Mouse (Mus musculus): ENCODE data around the gene Mdm2. TPM values are rescaled to one million over a fixed set of nuclear protein-coding genes. Genes with fewer than 3 reads are reported as not detected.

The Mdm2 gene
- polyA plus RNA-seq, 1 experiment from 2014 or later = 71.1 TPM

GRCm38 (mm10) chr10:117665376-117666275, 44.9 kb downstream of the Mdm2 start:
- no peaks in the 10 kb centered on the region for H3K9me3 ChIP-seq (ENCODE audit: control insufficient read depth, low read length)
- H3K4me3 ChIP-seq (replicated peaks; ENCODE audit: low read length) = no peak overlapping the region
- H3K9ac ChIP-seq (replicated peaks; ENCODE audit: low read depth, low read length) = no peak overlapping the region
- 65% methylated on average over 9 of the region's 9 CpGs for WGBS
- ATAC-seq = no peak
- no peaks in the 10 kb centered on the region for H3K36me3 ChIP-seq (ENCODE audit: control insufficient read depth, insufficient read depth)
- no peak overlapping the region for H3K27ac ChIP-seq (ENCODE audit: low read length)
- no peak overlapping the region for H3K4me2 ChIP-seq (ENCODE audit: low read length)
- 0 out of 2 replicates have a peak, but pooled peaks cover 2% of the 10 kb centered on the region for H3K4me1 ChIP-seq (replicated peaks; ENCODE audit: control insufficient read depth, insufficient read depth, low read length)
- H3K27me3 ChIP-seq (replicated peaks; ENCODE audit: control insufficient read depth, insufficient read depth, low read length) = no peaks in the 10 kb centered on the region

- H3K27me3 ChIP-seq (replicated peaks; ENCODE audit: control insufficient read depth, insufficient read depth, low read length) = no peaks in the 10 kb centered on the region
- no peak for ATAC-seq
- no peak overlapping the region for H3K27ac ChIP-seq (ENCODE audit: low read length)
- H3K4me1 ChIP-seq (replicated peaks; ENCODE audit: control insufficient read depth, insufficient read depth, low read length) = 0 out of 2 replicates have a peak, but pooled peaks cover 2% of the 10 kb centered on the region
- no peaks in the 10 kb centered on the region for H3K9me3 ChIP-seq (ENCODE audit: control insufficient read depth, low read length)
- H3K9ac ChIP-seq (replicated peaks; ENCODE audit: low read depth, low read length) = no peak overlapping the region
- H3K36me3 ChIP-seq (ENCODE audit: control insufficient read depth, insufficient read depth) = no peaks in the 10 kb centered on the region
- no peak overlapping the region for H3K4me3 ChIP-seq (replicated peaks; ENCODE audit: low read length)
- H3K4me2 ChIP-seq (ENCODE audit: low read length) = no peak overlapping the region
These were observed 45.7 kb downstream of the Mdm2 start for GRCm38 (mm10) chr10:117664926-117665209.

- WGBS = 61% methylated on average over 14 of the region's 14 CpGs
- no peak for ATAC-seq
- H3K4me3 ChIP-seq (replicated peaks; ENCODE audit: low read length) = no peak overlapping the region
- H3K4me1 ChIP-seq (replicated peaks; ENCODE audit: control insufficient read depth, insufficient read depth, low read length) = 0 out of 2 replicates have a peak, but pooled peaks cover 2% of the 10 kb centered on the region
- H3K36me3 ChIP-seq (ENCODE audit: control insufficient read depth, insufficient read depth) = no peaks in the 10 kb centered on the region
- H3K9ac ChIP-seq (replicated peaks; ENCODE audit: low read depth, low read length) = no peak overlapping the region
- H3K27ac ChIP-seq (ENCODE audit: low read length) = no peak overlapping the region
- no peaks in the 10 kb centered on the region for H3K27me3 ChIP-seq (replicated peaks; ENCODE audit: control insufficient read depth, insufficient read depth, low read length)
- no peak overlapping the region for H3K4me2 ChIP-seq (ENCODE audit: low read length)
- no peaks in the 10 kb centered on the region for H3K9me3 ChIP-seq (ENCODE audit: control insufficient read depth, low read length)
These were observed 46.2 kb downstream of the Mdm2 start for GRCm38 (mm10) chr10:117664208-117664925.

DNA sequence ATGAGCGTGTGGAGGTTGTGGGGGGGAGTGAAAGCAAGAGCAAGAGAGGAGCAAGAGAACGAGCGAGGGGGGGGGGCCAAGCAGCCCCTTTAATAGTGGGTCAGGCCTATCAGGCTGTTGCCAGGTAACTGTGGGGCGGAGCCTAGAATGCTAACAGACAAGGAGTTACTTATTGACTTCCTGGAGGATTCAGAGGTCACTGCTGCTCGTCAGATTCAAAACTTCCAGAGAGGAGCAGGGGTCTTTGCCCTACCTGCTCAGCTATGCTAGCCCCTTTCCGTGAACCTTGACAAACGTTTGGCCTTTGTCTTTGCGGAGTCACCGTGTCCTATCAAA, 46.7 kb downstream of the Mdm2 start:
- Histone ChIP-seq H3K36me3 (ENCODE audit: control insufficient read depth, insufficient read depth) (no peaks in the 10 kb centered on the region), H3K9me3 (ENCODE audit: control insufficient read depth, low read length) (no peaks in the 10 kb centered on the region), H3K4me2 (ENCODE audit: low read length) (no peak overlapping the region), H3K4me3 (replicated peaks; ENCODE audit: low read length) (no peak overlapping the region), H3K27ac (ENCODE audit: low read length) (no peak overlapping the region), H3K27me3 (replicated peaks; ENCODE audit: control insufficient read depth, insufficient read depth, low read length) (no peaks in the 10 kb centered on the region), H3K9ac (replicated peaks; ENCODE audit: low read depth, low read length) (no peak overlapping the region), H3K4me1 (replicated peaks; ENCODE audit: control insufficient read depth, insufficient read depth, low read length) (0 out of 2 replicates have a peak, but pooled peaks cover 2% of the 10 kb centered on the region)
- no peak for ATAC-seq
- 22% methylated on average over 9 of the region's 9 CpGs for WGBS

DNA sequence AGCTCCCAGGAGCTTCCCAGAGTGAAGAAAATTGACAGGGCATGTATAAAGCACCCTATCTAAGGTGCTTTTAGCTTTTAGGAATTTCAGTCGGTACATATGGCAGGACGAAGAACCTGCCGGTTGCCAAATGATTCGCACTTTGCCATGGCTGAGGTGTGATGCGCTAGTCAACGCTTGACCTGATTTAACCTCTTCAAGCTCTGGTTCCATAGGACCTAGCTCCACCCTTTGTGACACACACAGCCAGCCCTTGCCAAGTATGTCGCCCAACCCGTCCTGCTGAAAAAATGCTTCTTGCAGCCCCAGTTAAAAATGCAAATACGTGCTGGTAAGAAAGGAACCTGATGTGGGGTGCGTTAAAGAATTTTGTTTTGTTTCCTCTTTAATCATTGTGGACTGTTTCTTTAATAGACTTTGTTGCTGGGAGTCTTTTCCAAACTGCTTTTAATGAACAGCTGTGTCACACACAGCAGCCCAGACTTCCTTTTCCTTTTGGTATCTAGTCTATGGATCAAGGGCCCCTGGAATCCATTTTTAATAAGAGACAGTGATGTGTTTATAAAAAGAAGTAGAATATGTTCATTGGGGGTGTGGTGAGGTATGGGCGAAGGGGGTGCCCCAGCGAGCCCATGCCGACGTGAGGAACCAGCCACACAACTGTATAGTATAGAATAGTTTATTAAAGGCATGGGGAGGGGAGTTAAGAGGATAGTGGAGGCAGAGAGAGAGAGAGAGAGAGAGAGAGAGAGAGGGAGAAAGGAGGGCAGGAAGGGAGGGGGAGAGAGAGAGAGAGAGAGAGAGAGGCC, 47.3 kb downstream of the Mdm2 start:
- 74% methylated on average over 14 of the region's 14 CpGs for WGBS

GRCm38 (mm10) chr10:117662316-117663055, 48.1 kb downstream of the Mdm2 start:
- ATAC-seq = no peak
- H3K27me3 ChIP-seq (replicated peaks; ENCODE audit: control insufficient read depth, insufficient read depth, low read length) = no peaks in the 10 kb centered on the region
- H3K36me3 ChIP-seq (ENCODE audit: control insufficient read depth, insufficient read depth) = no peaks in the 10 kb centered on the region
- no peaks in the 10 kb centered on the region for H3K9me3 ChIP-seq (ENCODE audit: control insufficient read depth, low read length)
- no peak overlapping the region for H3K4me2 ChIP-seq (ENCODE audit: low read length)
- H3K4me3 ChIP-seq (replicated peaks; ENCODE audit: low read length) = no peak overlapping the region
- H3K9ac ChIP-seq (replicated peaks; ENCODE audit: low read depth, low read length) = no peak overlapping the region
- H3K27ac ChIP-seq (ENCODE audit: low read length) = no peak overlapping the region
- 0 out of 2 replicates have a peak, but pooled peaks cover 2% of the 10 kb centered on the region for H3K4me1 ChIP-seq (replicated peaks; ENCODE audit: control insufficient read depth, insufficient read depth, low read length)
- 83% methylated on average over 15 of the region's 15 CpGs for WGBS

More for the DNA sequence above, 47.3 kb downstream of the Mdm2 start:
- ATAC-seq = no peak
- H3K27me3 ChIP-seq (replicated peaks; ENCODE audit: control insufficient read depth, insufficient read depth, low read length) = no peaks in the 10 kb centered on the region
- 0 out of 2 replicates have a peak, but pooled peaks cover 2% of the 10 kb centered on the region for H3K4me1 ChIP-seq (replicated peaks; ENCODE audit: control insufficient read depth, insufficient read depth, low read length)
- no peak overlapping the region for H3K4me3 ChIP-seq (replicated peaks; ENCODE audit: low read length)
- no peak overlapping the region for H3K27ac ChIP-seq (ENCODE audit: low read length)
- no peaks in the 10 kb centered on the region for H3K9me3 ChIP-seq (ENCODE audit: control insufficient read depth, low read length)
- no peak overlapping the region for H3K9ac ChIP-seq (replicated peaks; ENCODE audit: low read depth, low read length)
- H3K4me2 ChIP-seq (ENCODE audit: low read length) = no peak overlapping the region
- H3K36me3 ChIP-seq (ENCODE audit: control insufficient read depth, insufficient read depth) = no peaks in the 10 kb centered on the region

DNA sequence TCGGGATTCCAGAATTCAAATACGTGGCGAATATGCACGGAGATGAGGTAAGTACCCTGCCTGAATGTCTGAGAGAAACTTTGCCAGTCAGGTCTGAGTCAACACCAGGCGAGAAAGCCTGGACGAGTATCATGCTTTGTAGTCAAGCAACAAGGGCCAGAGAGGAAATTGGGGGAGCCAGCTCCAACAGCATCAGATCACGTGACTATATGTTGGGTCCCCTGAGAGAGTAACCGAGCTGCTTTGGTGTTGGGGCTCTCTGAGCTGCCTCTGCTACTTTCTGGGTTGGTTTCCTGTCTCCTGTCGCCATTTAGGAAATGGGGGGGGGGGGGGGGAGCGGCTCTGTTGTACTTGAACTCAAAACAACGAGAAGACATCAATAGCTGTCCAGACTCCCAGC, 50.7 kb downstream of the Mdm2 start:
- no peak overlapping the region for H3K27ac ChIP-seq (ENCODE audit: low read length)
- H3K4me1 ChIP-seq (replicated peaks; ENCODE audit: control insufficient read depth, insufficient read depth, low read length) = 0 out of 2 replicates have a peak, but pooled peaks cover 2% of the 10 kb centered on the region
- no peaks in the 10 kb centered on the region for H3K36me3 ChIP-seq (ENCODE audit: control insufficient read depth, insufficient read depth)
- no peak overlapping the region for H3K4me3 ChIP-seq (replicated peaks; ENCODE audit: low read length)
- WGBS = 76% methylated on average over 10 of the region's 11 CpGs
- no peaks in the 10 kb centered on the region for H3K9me3 ChIP-seq (ENCODE audit: control insufficient read depth, low read length)
- no peaks in the 10 kb centered on the region for H3K27me3 ChIP-seq (replicated peaks; ENCODE audit: control insufficient read depth, insufficient read depth, low read length)
- H3K9ac ChIP-seq (replicated peaks; ENCODE audit: low read depth, low read length) = no peak overlapping the region
- no peak for ATAC-seq
- no peak overlapping the region for H3K4me2 ChIP-seq (ENCODE audit: low read length)

GRCm38 (mm10) chr10:117659430-117659813, 51.1 kb downstream of the Mdm2 start:
- ATAC-seq = no peak
- H3K36me3 ChIP-seq (ENCODE audit: control insufficient read depth, insufficient read depth) = no peaks in the 10 kb centered on the region
- H3K27ac ChIP-seq (ENCODE audit: low read length) = no peak overlapping the region
- H3K27me3 ChIP-seq (replicated peaks; ENCODE audit: control insufficient read depth, insufficient read depth, low read length) = no peaks in the 10 kb centered on the region
- 68% methylated on average over 11 of the region's 11 CpGs for WGBS
- no peak overlapping the region for H3K4me2 ChIP-seq (ENCODE audit: low read length)
- no peaks in the 10 kb centered on the region for H3K9me3 ChIP-seq (ENCODE audit: control insufficient read depth, low read length)
- 0 out of 2 replicates have a peak, but pooled peaks cover 2% of the 10 kb centered on the region for H3K4me1 ChIP-seq (replicated peaks; ENCODE audit: control insufficient read depth, insufficient read depth, low read length)
- no peak overlapping the region for H3K4me3 ChIP-seq (replicated peaks; ENCODE audit: low read length)
- H3K9ac ChIP-seq (replicated peaks; ENCODE audit: low read depth, low read length) = no peak overlapping the region
